Mouse (Mus musculus) heart, embryonic 10.5 days (tissue): Measurements from ENCODE around the gene Itga9. TPM values are rescaled to one million over a fixed set of nuclear protein-coding genes. Genes with fewer than 3 reads are reported as not detected.

Experiments
- DNase-seq: peaks from one replicate; pipeline ENCODE4 v3.0.0-alpha.2; 2017; ENCODE audit warnings: low spot score
- H3K27ac ChIP-seq: fragments of 300-500 bp; sonication (generic); 2 replicates; pipeline ENCODE4 v1.5.1; 2016; ENCODE audit warnings: mild to moderate bottlenecking
- H3K27me3 ChIP-seq: fragments of 300-500 bp; sonication (generic); 2 replicates; pipeline ENCODE4 v1.6.1; 2016; ENCODE audit warnings: mild to moderate bottlenecking; ENCODE audit not compliant: poor library complexity, insufficient read depth, severe bottlenecking
- H3K36me3 ChIP-seq: fragments of 300-500 bp; sonication (generic); 2 replicates; pipeline ENCODE4 v1.6.1; 2016; ENCODE audit warnings: mild to moderate bottlenecking, moderate library complexity
- H3K4me1 ChIP-seq: fragments of 300-500 bp; sonication (generic); 2 replicates; pipeline ENCODE4 v1.6.1; 2016; ENCODE audit warnings: mild to moderate bottlenecking
- H3K4me3 ChIP-seq: fragments of 300-500 bp; sonication (generic); 2 replicates; pipeline ENCODE4 v1.5.1; 2016; ENCODE audit warnings: mild to moderate bottlenecking, moderate library complexity
- H3K9me3 ChIP-seq: fragments of 300-500 bp; sonication (generic); 2 replicates; pipeline ENCODE4 v1.6.1; 2016; ENCODE audit warnings: mild to moderate bottlenecking, moderate library complexity
- whole genome bisulfite sequencing: fragments of 180-500 bp; shearing (Covaris S2); methylation state at CpG from one replicate; pipeline ENCODE4 v1.1.7; 2016; 5-methylcytosine and 5-hydroxymethylcytosine counted together
- polyA plus RNA-seq: library from polyadenylated mRNA; unstranded; fragments of >200 nt; fragmentation: Nextera tagmentation; extraction: Ambion mirVana; gene quantifications from 2 replicates; pipeline ENCODE4 v1.2.1, GENCODE M21; 2016

Itga9 gene
- polyA plus RNA-seq, 1 experiment from 2014 or later, result 8.9 TPM

- Histone ChIP-seq H3K4me3 (no peak overlapping the region), H3K27me3 (peaks cover 42% of the 10 kb centered on the region), H3K9me3 (no peaks in the 10 kb centered on the region), H3K36me3 (peaks cover 26% of the 10 kb centered on the region), H3K4me1 (peaks cover 23% of the 10 kb centered on the region), H3K27ac (no peak overlapping the region)
- 71% methylated on average over 8 of the region's 8 CpGs for WGBS
- DNase-seq, result no peak
Measured at GRCm38 (mm10) chr9:118833413-118833812, 226.9 kb downstream of the Itga9 start.

- Histone ChIP-seq H3K9me3 (no peaks in the 10 kb centered on the region), H3K27me3 (peaks cover 60% of the 10 kb centered on the region), H3K4me3 (no peak overlapping the region), H3K27ac (0 out of 2 replicates have a peak overlapping the region, but pooled peaks have one; percentile 33), H3K4me1 (peaks cover 33% of the 10 kb centered on the region), H3K36me3 (peaks cover 47% of the 10 kb centered on the region)
- WGBS, result 17% methylated on average over 7 of the region's 7 CpGs
- DNase-seq, result peak; percentile 85
Measured at GRCm38 (mm10) chr9:118838910-118839667, 232.6 kb downstream of the Itga9 start.

GRCm38 (mm10) chr9:118841247-118841646, 234.8 kb downstream of the Itga9 start:
- Histone ChIP-seq H3K27ac (no peak overlapping the region), H3K9me3 (no peaks in the 10 kb centered on the region), H3K36me3 (peaks cover 34% of the 10 kb centered on the region), H3K27me3 (peaks cover 71% of the 10 kb centered on the region), H3K4me1 (peaks cover 33% of the 10 kb centered on the region), H3K4me3 (no peak overlapping the region)
- 75% methylated on average over 6 of the region's 6 CpGs for WGBS
- DNase-seq, result no peak

GRCm38 (mm10) chr9:118841907-118842432, 235.5 kb downstream of the Itga9 start:
- no peak overlapping the region for H3K4me3 ChIP-seq
- H3K4me1 ChIP-seq, result peaks cover 32% of the 10 kb centered on the region
- peaks cover 68% of the 10 kb centered on the region for H3K27me3 ChIP-seq
- no peaks in the 10 kb centered on the region for H3K9me3 ChIP-seq
- DNase-seq, result no peak
- no peak overlapping the region for H3K27ac ChIP-seq
- WGBS, result 76% methylated on average over 7 of the region's 7 CpGs
- H3K36me3 ChIP-seq, result peaks cover 31% of the 10 kb centered on the region

GRCm38 (mm10) chr9:118843711-118844110, 237.2 kb downstream of the Itga9 start:
- peaks cover 40% of the 10 kb centered on the region for H3K36me3 ChIP-seq
- H3K27me3 ChIP-seq, result peaks cover 69% of the 10 kb centered on the region
- no peak for DNase-seq
- H3K9me3 ChIP-seq, result no peaks in the 10 kb centered on the region
- peaks cover 21% of the 10 kb centered on the region for H3K4me1 ChIP-seq
- 71% methylated on average over 5 of the region's 5 CpGs for WGBS
- no peak overlapping the region for H3K27ac ChIP-seq
- no peak overlapping the region for H3K4me3 ChIP-seq

- WGBS, result 56% methylated on average over 5 of the region's 5 CpGs
- no peak for DNase-seq
Measured at GRCm38 (mm10) chr9:118845003-118845402, 238.5 kb downstream of the Itga9 start.

GRCm38 (mm10) chr9:118846766-118847165, 240.3 kb downstream of the Itga9 start:
- 82% methylated on average over 3 of the region's 3 CpGs for WGBS
- no peak for DNase-seq
- Histone ChIP-seq H3K27ac (no peak overlapping the region), H3K27me3 (peaks cover 45% of the 10 kb centered on the region), H3K36me3 (peaks cover 19% of the 10 kb centered on the region; the same call in 1 of the 2 replicates), H3K4me3 (no peak overlapping the region), H3K4me1 (0 out of 2 replicates have a peak, but pooled peaks cover 2% of the 10 kb centered on the region), H3K9me3 (no peaks in the 10 kb centered on the region)

More at GRCm38 (mm10) chr9:118845003-118845402, 238.5 kb downstream of the Itga9 start:
- Histone ChIP-seq H3K4me1 (peaks cover 13% of the 10 kb centered on the region), H3K27ac (no peak overlapping the region), H3K9me3 (no peaks in the 10 kb centered on the region), H3K4me3 (no peak overlapping the region), H3K27me3 (peaks cover 63% of the 10 kb centered on the region), H3K36me3 (peaks cover 32% of the 10 kb centered on the region)

GRCm38 (mm10) chr9:118856665-118857064, 250.2 kb downstream of the Itga9 start:
- Histone ChIP-seq H3K36me3 (no peaks in the 10 kb centered on the region), H3K9me3 (no peaks in the 10 kb centered on the region), H3K4me1 (peaks cover 35% of the 10 kb centered on the region), H3K27me3 (no peaks in the 10 kb centered on the region), H3K4me3 (no peak overlapping the region), H3K27ac (peak overlapping the region; percentile 52)
- WGBS, result 46% methylated on average over 9 of the region's 9 CpGs
- DNase-seq, result no peak

- Histone ChIP-seq H3K27ac (peak overlapping the region; percentile 22; the same call in 1 of the 2 replicates), H3K27me3 (peaks cover 12% of the 10 kb centered on the region; the same call in 1 of the 2 replicates), H3K9me3 (no peaks in the 10 kb centered on the region), H3K4me1 (peaks cover 62% of the 10 kb centered on the region), H3K4me3 (no peak overlapping the region), H3K36me3 (0 out of 2 replicates have a peak, but pooled peaks cover under 1% of the 10 kb centered on the region)
- 26% methylated on average over 12 of the region's 12 CpGs for WGBS
- DNase-seq, result no peak
Measured at GRCm38 (mm10) chr9:118860613-118861141, 254.2 kb downstream of the Itga9 start.

GRCm38 (mm10) chr9:118862214-118862613, 255.7 kb downstream of the Itga9 start:
- Histone ChIP-seq H3K27me3 (peaks cover 12% of the 10 kb centered on the region; the same call in 1 of the 2 replicates), H3K4me3 (no peak overlapping the region), H3K27ac (no peak overlapping the region), H3K36me3 (peaks cover 7% of the 10 kb centered on the region; the same call in 1 of the 2 replicates), H3K9me3 (no peaks in the 10 kb centered on the region), H3K4me1 (peaks cover 52% of the 10 kb centered on the region)
- 75% methylated on average over 12 of the region's 12 CpGs for WGBS
- DNase-seq, result no peak

- peaks cover 16% of the 10 kb centered on the region for H3K27me3 ChIP-seq
- no peak overlapping the region for H3K4me3 ChIP-seq
- peaks cover 48% of the 10 kb centered on the region for H3K4me1 ChIP-seq
- DNase-seq, result peak; percentile 83
- H3K9me3 ChIP-seq, result no peaks in the 10 kb centered on the region
- peak overlapping the region; percentile 32; the same call in 1 of the 2 replicates for H3K27ac ChIP-seq
- H3K36me3 ChIP-seq, result peaks cover 7% of the 10 kb centered on the region; the same call in 1 of the 2 replicates
- 27% methylated on average over 9 of the region's 9 CpGs for WGBS
Measured at GRCm38 (mm10) chr9:118862852-118863260, 256.4 kb downstream of the Itga9 start.

- H3K27me3 ChIP-seq, result peaks cover 23% of the 10 kb centered on the region
- peak overlapping the region; percentile 32; the same call in 1 of the 2 replicates for H3K27ac ChIP-seq
- H3K36me3 ChIP-seq, result peaks cover 7% of the 10 kb centered on the region; the same call in 1 of the 2 replicates
- WGBS, result 91% methylated on average over 8 of the region's 8 CpGs
- H3K4me1 ChIP-seq, result peaks cover 48% of the 10 kb centered on the region
- H3K4me3 ChIP-seq, result no peak overlapping the region
- H3K9me3 ChIP-seq, result no peaks in the 10 kb centered on the region
- DNase-seq, result no peak
Measured at GRCm38 (mm10) chr9:118863528-118863927, 257.0 kb downstream of the Itga9 start.

- Histone ChIP-seq H3K27ac (no peak overlapping the region), H3K27me3 (peaks cover 29% of the 10 kb centered on the region), H3K4me3 (no peak overlapping the region), H3K4me1 (peaks cover 24% of the 10 kb centered on the region), H3K36me3 (peaks cover 20% of the 10 kb centered on the region), H3K9me3 (no peaks in the 10 kb centered on the region)
- no peak for DNase-seq
- WGBS, result 66% methylated on average over 2 of the region's 2 CpGs
Measured at GRCm38 (mm10) chr9:118866949-118867348, 260.5 kb downstream of the Itga9 start.
